Mouse (Mus musculus) erythroblast, embryonic 14.5 days (primary cell): Measurements from ENCODE around the gene Fblim1. TPM values are rescaled to one million over a fixed set of nuclear protein-coding genes. Genes with fewer than 3 reads are reported as not detected.

Experiments
- H3K27me3 ChIP-seq: 2 replicates; pipeline ENCODE4 v1.6.1; 2012; ENCODE audit warnings: inconsistent platforms; ENCODE audit not compliant: control insufficient read depth
- H3K36me3 ChIP-seq: 2 replicates; pipeline ENCODE4 v1.6.1; 2012; ENCODE audit warnings: mild to moderate bottlenecking, inconsistent platforms; ENCODE audit not compliant: control insufficient read depth
- H3K4me1 ChIP-seq: 2 replicates; pipeline ENCODE4 v1.6.1; 2012; ENCODE audit warnings: inconsistent platforms; ENCODE audit not compliant: control insufficient read depth
- H3K4me3 ChIP-seq: replicated peaks from 2 replicates; pipeline ENCODE3; 2012; ENCODE audit warnings: moderate library complexity, mild to moderate bottlenecking, inconsistent platforms
- H3K9me3 ChIP-seq: 2 replicates; pipeline ENCODE4 v1.6.1; 2012; ENCODE audit warnings: low read length, inconsistent platforms, mixed read lengths; ENCODE audit not compliant: control insufficient read depth
- GATA1 ChIP-seq: IDR thresholded peaks from 2 replicates; pipeline ENCODE4 v1.6.1; 2012; ENCODE audit warnings: low read length, inconsistent platforms, mixed read lengths
- TAL1 ChIP-seq: IDR thresholded peaks from 3 replicates; pipeline ENCODE4 v1.6.1; 2012; ENCODE audit warnings: low read length, inconsistent platforms, mixed read lengths
- polyA plus RNA-seq: library from polyadenylated mRNA; stranded (reverse); fragments of >175 nt; gene quantifications from 2 replicates; pipeline ENCODE4 v1.2.3, GENCODE M21; 2012

Fblim1 gene
- polyA plus RNA-seq, 1 experiment: 0.02 TPM

DNA sequence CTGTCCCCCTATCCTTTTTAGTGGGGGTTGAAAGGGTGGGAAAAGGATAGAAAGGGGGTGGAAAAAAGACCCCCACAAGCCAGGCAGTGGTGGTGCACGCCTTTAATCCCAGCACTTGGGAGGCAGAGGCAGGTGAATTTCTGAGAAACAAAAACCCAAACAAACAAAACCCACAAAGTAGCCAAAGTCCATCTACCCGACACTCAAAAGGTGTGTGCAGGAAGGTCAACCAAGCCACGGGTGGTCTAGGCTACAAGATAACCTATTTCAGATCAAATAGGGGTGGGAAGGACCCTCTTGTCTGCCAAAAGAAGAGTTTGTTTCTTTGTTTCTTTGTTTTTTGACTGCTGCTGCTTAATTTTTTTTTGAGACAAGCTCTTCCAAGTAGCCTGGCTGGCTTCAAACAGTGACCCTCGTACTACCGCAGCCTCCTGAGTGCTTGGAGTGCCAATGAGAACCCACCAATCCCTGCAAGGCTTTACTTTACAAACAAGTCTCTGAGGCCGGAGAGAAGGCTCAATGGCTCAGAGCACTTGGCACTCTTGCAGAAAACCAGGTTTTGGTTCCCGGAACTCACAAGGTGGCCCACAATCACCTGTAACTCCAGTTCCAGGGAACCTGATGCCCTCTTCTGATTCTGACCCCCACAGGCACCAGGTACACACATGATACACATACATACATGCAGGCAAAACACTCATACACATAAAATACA, 78.8 kb downstream of the Fblim1 start:
- H3K4me3 ChIP-seq: no peak overlapping the region
- no peaks in the 10 kb centered on the region for H3K27me3 ChIP-seq
- H3K4me1 ChIP-seq: peaks cover 56% of the 10 kb centered on the region
- TF ChIP-seq TAL1: no peak
- no peak for TF ChIP-seq GATA1
- no peaks in the 10 kb centered on the region for H3K9me3 ChIP-seq
- H3K36me3 ChIP-seq: peaks cover 49% of the 10 kb centered on the region

Other genes with a start within 250 kb of the Fblim1 start
- not detected in 2 replicates for gene Fam131c, start 237.9 kb downstream of the Fblim1 start, polyA plus RNA-seq
- not detected in 2 replicates for gene Clcnka, start 207.4 kb downstream of the Fblim1 start, polyA plus RNA-seq
- gene Clcnkb, start 190.1 kb downstream of the Fblim1 start, polyA plus RNA-seq: not detected in 2 replicates
- gene Hspb7, start 185.3 kb downstream of the Fblim1 start, polyA plus RNA-seq: not detected in 2 replicates
- not detected in 2 replicates for gene Srarp, start 170.0 kb downstream of the Fblim1 start, polyA plus RNA-seq
- 1.9 and 2.6 TPM in 2 replicates for gene Zbtb17, start 161.4 kb downstream of the Fblim1 start, polyA plus RNA-seq
- 25.6 and 25.7 TPM in 2 replicates for gene Spen, start 67.5 kb downstream of the Fblim1 start, polyA plus RNA-seq
- 0.03 TPM in 1 of 2 replicates, not detected in the other for gene Tmem82, start 12.5 kb upstream of the Fblim1 start, polyA plus RNA-seq
- gene Slc25a34, start 17.7 kb upstream of the Fblim1 start, polyA plus RNA-seq: not detected in 2 replicates
- gene Plekhm2, start 58.8 kb upstream of the Fblim1 start, polyA plus RNA-seq: 1.1 and 1.4 TPM in 2 replicates
- gene Rsc1a1, start 79.5 kb upstream of the Fblim1 start, polyA plus RNA-seq: 0.11 TPM in 1 of 2 replicates, not detected in the other
- 0.58 and 0.85 TPM in 2 replicates for gene Ddi2, start 117.3 kb upstream of the Fblim1 start, polyA plus RNA-seq
- 0.11 and 0.19 TPM in 2 replicates for gene Agmat, start 140.6 kb upstream of the Fblim1 start, polyA plus RNA-seq
- gene Dnajc16, start 184.8 kb upstream of the Fblim1 start, polyA plus RNA-seq: 0.14 and 0.15 TPM in 2 replicates
- 1.2 and 2.3 TPM in 2 replicates for gene Casp9, start 187.5 kb upstream of the Fblim1 start, polyA plus RNA-seq
- gene Cela2a, start 220.1 kb upstream of the Fblim1 start, polyA plus RNA-seq: not detected in 2 replicates
- not detected in 2 replicates for gene Ctrc, start 240.3 kb upstream of the Fblim1 start, polyA plus RNA-seq